Mouse (Mus musculus) intestine, postnatal 0 days (tissue): ENCODE data around the gene Ppm1l. TPM values are rescaled to one million over a fixed set of nuclear protein-coding genes. Genes with fewer than 3 reads are reported as not detected.

ENCODE experiments used
- ATAC-seq: fragments of 200-750 bp; cut with Nextera tagmentation; 2 replicates; pipeline ENCODE4 v1.8.0; 2017; ENCODE audit warnings: mild to moderate bottlenecking, moderate TSS enrichment, moderate library complexity
- H3K27ac ChIP-seq: fragments of 300-500 bp; sonication (generic); 2 replicates; pipeline ENCODE4 v1.5.1; 2014; ENCODE audit warnings: mild to moderate bottlenecking, low read depth, low read length, moderate library complexity
- H3K27me3 ChIP-seq: fragments of 300-500 bp; sonication (generic); replicated peaks from 2 replicates; pipeline ENCODE4 v1.6.1; 2014; ENCODE audit warnings: low read length, mixed read lengths; ENCODE audit not compliant: control insufficient read depth, insufficient read depth
- H3K36me3 ChIP-seq: fragments of 300-500 bp; sonication (generic); 2 replicates; pipeline ENCODE4 v1.6.1; 2014; ENCODE audit warnings: mild to moderate bottlenecking, moderate library complexity; ENCODE audit not compliant: control insufficient read depth, insufficient read depth
- H3K4me1 ChIP-seq: fragments of 300-500 bp; sonication (generic); replicated peaks from 2 replicates; pipeline ENCODE4 v1.6.1; 2014; ENCODE audit warnings: antibody characterized with exemption, low read length, mixed read lengths; ENCODE audit not compliant: control insufficient read depth, insufficient read depth
- H3K4me2 ChIP-seq: fragments of 300-500 bp; sonication (generic); replicated peaks from 2 replicates; pipeline ENCODE4 v1.6.1; 2014; ENCODE audit warnings: low read depth, mild to moderate bottlenecking, moderate library complexity
- H3K4me3 ChIP-seq: fragments of 300-500 bp; sonication (generic); 2 replicates; pipeline ENCODE4 v1.5.1; 2014; ENCODE audit warnings: low read depth, low read length
- H3K9ac ChIP-seq: fragments of 300-500 bp; sonication (generic); 2 replicates; pipeline ENCODE4 v1.6.1; 2014; ENCODE audit warnings: mild to moderate bottlenecking, low read depth, low read length
- H3K9me3 ChIP-seq: fragments of 300-500 bp; sonication (generic); 2 replicates; pipeline ENCODE4 v1.6.1; 2016; ENCODE audit warnings: mixed run types; ENCODE audit not compliant: control insufficient read depth
- CTCF ChIP-seq: sonication (generic); IDR thresholded peaks from 2 replicates; pipeline ENCODE4 v1.5.1; 2016; ENCODE audit warnings: low read depth, mild to moderate bottlenecking, control low read depth, antibody characterized with exemption, moderate library complexity
- WGBS: fragments of 180-500 bp; shearing (Covaris S2); extraction: QIAGEN DNeasy Blood & Tissue Kit; methylation state at CpG from one replicate; pipeline ENCODE4 v1.1.7; 2014; 5-methylcytosine and 5-hydroxymethylcytosine counted together
- polyA plus RNA-seq: library from polyadenylated mRNA; unstranded; fragments of >200 nt; fragmentation: Nextera tagmentation; extraction: Ambion mirVana; gene quantifications from 2 replicates; pipeline ENCODE4 v1.2.1, GENCODE M21; 2015

The Ppm1l gene
- polyA plus RNA-seq, 1 experiment from 2014 or later = 3.0 TPM

GRCm38 (mm10) chr3:69315810-69316390 is 761 bp upstream of the Ppm1l start:
- Histone ChIP-seq H3K27me3 (peaks cover 19% of the 10 kb centered on the region; the same call in 1 of the 2 replicates), H3K9me3 (no peaks in the 10 kb centered on the region), H3K27ac (peak overlapping the region; percentile 71; the same call in 1 of the 2 replicates), H3K4me2 (peak overlapping the region; percentile 98), H3K4me1 (peaks cover 8% of the 10 kb centered on the region), H3K36me3 (no peaks in the 10 kb centered on the region), H3K4me3 (peak overlapping the region; percentile 66), H3K9ac (peak overlapping the region; percentile 66)
- peak; percentile 48 for ATAC-seq
- WGBS = under 1% methylated on average over 18 of the region's 18 CpGs
- TF ChIP-seq CTCF = no peak

DNA sequence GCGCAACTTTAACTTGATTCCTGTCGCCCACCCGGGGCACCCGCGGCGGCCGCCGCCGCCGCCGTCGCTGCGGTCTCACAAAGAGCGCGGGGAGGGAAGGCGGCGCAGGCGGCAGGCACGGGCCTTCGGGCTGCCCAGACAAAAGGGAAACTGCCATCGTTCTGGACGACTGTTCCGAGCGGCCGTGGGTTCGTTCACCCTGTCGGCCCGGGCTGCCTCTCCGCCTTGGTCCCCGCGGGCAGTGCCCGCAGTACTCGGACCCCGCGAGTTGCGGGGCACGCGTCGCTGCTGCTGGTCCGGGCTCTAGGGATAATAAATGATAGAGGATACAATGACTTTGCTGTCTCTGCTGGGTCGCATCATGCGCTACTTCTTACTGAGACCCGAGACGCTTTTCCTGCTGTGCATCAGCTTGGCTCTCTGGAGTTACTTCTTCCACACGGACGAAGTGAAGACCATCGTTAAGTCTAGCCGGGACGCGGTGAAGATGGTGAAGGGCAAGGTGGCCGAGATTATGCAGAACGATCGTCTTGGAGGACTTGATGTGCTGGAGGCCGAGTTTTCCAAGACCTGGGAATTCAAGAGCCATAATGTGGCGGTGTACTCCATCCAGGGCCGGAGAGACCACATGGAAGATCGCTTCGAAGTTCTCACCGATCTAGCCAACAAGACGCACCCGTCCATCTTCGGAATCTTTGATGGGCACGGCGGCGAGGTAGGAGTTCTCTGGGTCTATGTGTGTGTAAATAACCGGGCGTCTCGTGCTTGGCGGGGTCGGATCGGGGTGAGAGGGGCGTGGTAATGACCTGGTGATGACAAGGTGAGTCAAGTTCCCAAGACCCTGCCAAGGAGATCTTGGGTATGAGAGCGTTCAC is 827 bp downstream of the Ppm1l start:
- peak; percentile 15 for ATAC-seq
- H3K4me2 ChIP-seq = peak overlapping the region; percentile 98
- peak overlapping the region; percentile 66 for H3K9ac ChIP-seq
- TF ChIP-seq CTCF = no peak
- peak overlapping the region; percentile 66 for H3K4me3 ChIP-seq
- WGBS = under 1% methylated on average over 72 of the region's 73 CpGs
- peaks cover 8% of the 10 kb centered on the region for H3K4me1 ChIP-seq
- no peaks in the 10 kb centered on the region for H3K36me3 ChIP-seq
- peaks cover 19% of the 10 kb centered on the region; the same call in 1 of the 2 replicates for H3K27me3 ChIP-seq
- H3K27ac ChIP-seq = no peak overlapping the region
- H3K9me3 ChIP-seq = no peaks in the 10 kb centered on the region

GRCm38 (mm10) chr3:69318131-69318951 is 1.7 kb downstream of the Ppm1l start:
- no peaks in the 10 kb centered on the region for H3K9me3 ChIP-seq
- H3K27ac ChIP-seq = no peak overlapping the region
- H3K4me3 ChIP-seq = peak overlapping the region; percentile 66
- TF ChIP-seq CTCF = no peak
- no peak for ATAC-seq
- no peak overlapping the region; the same call in 1 of the 2 replicates for H3K9ac ChIP-seq
- 6% methylated on average over 25 of the region's 25 CpGs for WGBS
- peaks cover 8% of the 10 kb centered on the region for H3K4me1 ChIP-seq
- H3K4me2 ChIP-seq = peak overlapping the region; percentile 98
- H3K36me3 ChIP-seq = no peaks in the 10 kb centered on the region
- peaks cover 19% of the 10 kb centered on the region; the same call in 1 of the 2 replicates for H3K27me3 ChIP-seq

GRCm38 (mm10) chr3:69319061-69319720 is 2.5 kb downstream of the Ppm1l start:
- TF ChIP-seq CTCF = no peak
- 56% methylated on average over 6 of the region's 6 CpGs for WGBS
- H3K36me3 ChIP-seq = no peaks in the 10 kb centered on the region
- peak overlapping the region; percentile 98 for H3K4me2 ChIP-seq
- peak overlapping the region; percentile 66 for H3K4me3 ChIP-seq
- peaks cover 8% of the 10 kb centered on the region for H3K4me1 ChIP-seq
- no peak overlapping the region for H3K27ac ChIP-seq
- ATAC-seq = no peak
- H3K9me3 ChIP-seq = no peaks in the 10 kb centered on the region
- H3K27me3 ChIP-seq = peaks cover 19% of the 10 kb centered on the region; the same call in 1 of the 2 replicates
- H3K9ac ChIP-seq = no peak overlapping the region

- no peak overlapping the region for H3K4me2 ChIP-seq
- no peaks in the 10 kb centered on the region for H3K4me1 ChIP-seq
- no peak overlapping the region for H3K27ac ChIP-seq
- no peak overlapping the region for H3K4me3 ChIP-seq
- ATAC-seq = no peak
- H3K36me3 ChIP-seq = no peaks in the 10 kb centered on the region
- H3K27me3 ChIP-seq = 0 out of 2 replicates have a peak, but pooled peaks cover 3% of the 10 kb centered on the region
- no peak for TF ChIP-seq CTCF
- WGBS = 74% methylated on average over 3 of the region's 3 CpGs
- no peak overlapping the region for H3K9ac ChIP-seq
- H3K9me3 ChIP-seq = no peaks in the 10 kb centered on the region
Measured at GRCm38 (mm10) chr3:69323982-69324381, 7.3 kb downstream of the Ppm1l start.
